Mouse (Mus musculus) spleen, adult 2 months (tissue): ENCODE measurements around the gene Krt39. TPM values are rescaled to one million over a fixed set of nuclear protein-coding genes. Genes with fewer than 3 reads are reported as not detected.

Experiments
- DNase-seq, 2 experiments: peaks; one replicate each; pipeline versions ENCODE4 v3.0.0 to v3.0.0-alpha.2; 2012 to 2021; ENCODE audit warnings: low spot score in 2 of 2, low read depth in 1 of 2
- H3K27ac ChIP-seq: fragments of 200-500 bp; 2 replicates; pipeline ENCODE4 v1.5.1; 2012; ENCODE audit warnings: low read length, inconsistent platforms; ENCODE audit not compliant: insufficient read depth
- H3K27me3 ChIP-seq: fragments of 200-500 bp; 2 replicates; pipeline ENCODE4 v1.6.1; 2012; ENCODE audit warnings: mild to moderate bottlenecking, moderate library complexity, low read length, inconsistent platforms; ENCODE audit not compliant: control insufficient read depth, insufficient read depth
- H3K36me3 ChIP-seq: fragments of 200-500 bp; 2 replicates; pipeline ENCODE4 v1.6.1; 2012; ENCODE audit warnings: mild to moderate bottlenecking, low read length, inconsistent platforms; ENCODE audit not compliant: control insufficient read depth, insufficient read depth
- H3K4me1 ChIP-seq: fragments of 200-500 bp; 2 replicates; pipeline ENCODE4 v1.6.1; 2011; ENCODE audit warnings: inconsistent platforms; ENCODE audit not compliant: control insufficient read depth, insufficient read depth, insufficient read length
- H3K4me3 ChIP-seq: fragments of 200-500 bp; 2 replicates; pipeline ENCODE4 v1.5.1; 2011; ENCODE audit warnings: mild to moderate bottlenecking, inconsistent platforms; ENCODE audit not compliant: insufficient read depth, insufficient read length; ENCODE audit errors: extremely low read depth
- CTCF ChIP-seq: fragments of 200-500 bp; IDR thresholded peaks from 2 replicates; pipeline ENCODE4 v1.5.1; 2011; ENCODE audit warnings: mild to moderate bottlenecking, inconsistent platforms; ENCODE audit not compliant: insufficient read depth, insufficient read length, insufficient replicate concordance; ENCODE audit errors: extremely low read depth
- POLR2A ChIP-seq: fragments of 200-500 bp; IDR thresholded peaks from 2 replicates; pipeline ENCODE4 v1.6.1; 2011; ENCODE audit warnings: low read depth, low read length, inconsistent platforms
- WGBS: fragments of 180-500 bp; shearing (Covaris S2); methylation state at CpG from one replicate; pipeline ENCODE4 v1.1.7; 2018; 5-methylcytosine and 5-hydroxymethylcytosine counted together
- polyA plus RNA-seq: library from polyadenylated mRNA; depleted of rRNA; stranded (reverse); fragments of >200 nt; gene quantifications from 2 replicates; pipeline ENCODE4 v1.2.3, GENCODE M21; 2012

Krt39 gene
- polyA plus RNA-seq, 1 experiment, result not detected

GRCm38 (mm10) chr11:99493574-99493850 lies 27.6 kb downstream of the Krt39 start:
- 55% methylated on average over 5 of the region's 5 CpGs for WGBS
- TF ChIP-seq CTCF (no peak), POLR2A (no peak)
- H3K36me3 ChIP-seq, result no peaks in the 10 kb centered on the region
- H3K4me3 ChIP-seq, result no peak overlapping the region
- no peak for DNase-seq
- H3K27me3 ChIP-seq, result no peaks in the 10 kb centered on the region
- H3K4me1 ChIP-seq, result no peaks in the 10 kb centered on the region
- H3K27ac ChIP-seq, result no peak overlapping the region

GRCm38 (mm10) chr11:99492733-99493573 lies 28.2 kb downstream of the Krt39 start, which contains the start of gene Krt23:
Krt23 (minus strand) TSS chr11:99493137.
- Histone ChIP-seq H3K36me3 (no peaks in the 10 kb centered on the region), H3K27ac (no peak within 1 kb of the TSS), H3K4me3 (no peak within 1 kb of the TSS), H3K27me3 (no peaks in the 10 kb centered on the region), H3K4me1 (no peaks in the 10 kb centered on the region)
- TF ChIP-seq POLR2A, result no peak
- no peak for TF ChIP-seq CTCF
- DNase-seq, result no peak
- WGBS, result 76% methylated on average over 22 of the region's 22 CpGs

- Histone ChIP-seq H3K27me3 (no peaks in the 10 kb centered on the region), H3K36me3 (no peaks in the 10 kb centered on the region), H3K4me1 (no peaks in the 10 kb centered on the region), H3K27ac (no peak overlapping the region), H3K4me3 (no peak overlapping the region)
- no peak for DNase-seq
- WGBS, result 74% methylated on average over 8 of the region's 8 CpGs
- no peak for TF ChIP-seq POLR2A
- TF ChIP-seq CTCF, result no peak
Observed at GRCm38 (mm10) chr11:99491040-99491439, 30.1 kb downstream of the Krt39 start.

- no peaks in the 10 kb centered on the region for H3K36me3 ChIP-seq
- 71% methylated on average over 4 of the region's 4 CpGs for WGBS
- no peak overlapping the region for H3K4me3 ChIP-seq
- H3K4me1 ChIP-seq, result no peaks in the 10 kb centered on the region
- no peak for DNase-seq
- TF ChIP-seq POLR2A (no peak), CTCF (no peak)
- no peaks in the 10 kb centered on the region for H3K27me3 ChIP-seq
- no peak overlapping the region for H3K27ac ChIP-seq
Observed at GRCm38 (mm10) chr11:99490624-99491023, 30.5 kb downstream of the Krt39 start.

- DNase-seq, result no peak
- no peaks in the 10 kb centered on the region for H3K36me3 ChIP-seq
- TF ChIP-seq CTCF, result no peak
- no peak for TF ChIP-seq POLR2A
Observed at GRCm38 (mm10) chr11:99489233-99489632, 31.9 kb downstream of the Krt39 start.

GRCm38 (mm10) chr11:99474981-99475380 lies 46.2 kb downstream of the Krt39 start:
- H3K27me3 ChIP-seq, result no peaks in the 10 kb centered on the region
- TF ChIP-seq CTCF (no peak), POLR2A (no peak)
- WGBS, result 88% methylated on average over 3 of the region's 3 CpGs
- no peak overlapping the region for H3K4me3 ChIP-seq
- H3K4me1 ChIP-seq, result no peaks in the 10 kb centered on the region
- H3K27ac ChIP-seq, result no peak overlapping the region
- no peaks in the 10 kb centered on the region for H3K36me3 ChIP-seq
- DNase-seq, result no peak

More at GRCm38 (mm10) chr11:99489233-99489632, 31.9 kb downstream of the Krt39 start:
- Histone ChIP-seq H3K27ac (no peak overlapping the region), H3K4me1 (no peaks in the 10 kb centered on the region), H3K4me3 (no peak overlapping the region), H3K27me3 (no peaks in the 10 kb centered on the region)
- 75% methylated on average over 3 of the region's 3 CpGs for WGBS

GRCm38 (mm10) chr11:99473433-99473832 lies 47.7 kb downstream of the Krt39 start:
- Histone ChIP-seq H3K4me3 (no peak overlapping the region), H3K27ac (no peak overlapping the region), H3K27me3 (no peaks in the 10 kb centered on the region), H3K4me1 (no peaks in the 10 kb centered on the region), H3K36me3 (no peaks in the 10 kb centered on the region)
- no peak for TF ChIP-seq POLR2A
- no peak for TF ChIP-seq CTCF
- WGBS, result 78% methylated on average over 6 of the region's 6 CpGs
- DNase-seq, result no peak
